Mouse (Mus musculus) gastrocnemius, postnatal 4 days (tissue): ENCODE measurements around the gene Pnma1. TPM values are rescaled to one million over a fixed set of nuclear protein-coding genes. Genes with fewer than 3 reads are reported as not detected.

Experiments used
- DNase-seq, 2 experiments: peaks; one replicate each; pipeline ENCODE4 v3.0.0; 2021 to 2022; ENCODE audit warnings: low spot score in 2 of 2, mixed read lengths in 2 of 2
- long read RNA-seq, 2 experiments: library from polyadenylated mRNA; stranded (forward); transcript quantifications; one replicate each; pipeline ENCODE4 v2.0.0; 2021
- total RNA-seq, 2 experiments: library from RNA; stranded (reverse); gene quantifications; 2 replicates each; pipeline ENCODE4 v1.2.3; 2021

Gene Pnma1
- total RNA-seq = under 1 TPM; 0.54 to 0.81 TPM
- long read RNA-seq, experiment 1, partial matches to known transcripts = 0 of 1 reads
- long read RNA-seq, experiment 1, other reads (novel, unspliced or antisense) = 0 of 1 reads
- long read RNA-seq, experiment 2 = 0 reads

DNA sequence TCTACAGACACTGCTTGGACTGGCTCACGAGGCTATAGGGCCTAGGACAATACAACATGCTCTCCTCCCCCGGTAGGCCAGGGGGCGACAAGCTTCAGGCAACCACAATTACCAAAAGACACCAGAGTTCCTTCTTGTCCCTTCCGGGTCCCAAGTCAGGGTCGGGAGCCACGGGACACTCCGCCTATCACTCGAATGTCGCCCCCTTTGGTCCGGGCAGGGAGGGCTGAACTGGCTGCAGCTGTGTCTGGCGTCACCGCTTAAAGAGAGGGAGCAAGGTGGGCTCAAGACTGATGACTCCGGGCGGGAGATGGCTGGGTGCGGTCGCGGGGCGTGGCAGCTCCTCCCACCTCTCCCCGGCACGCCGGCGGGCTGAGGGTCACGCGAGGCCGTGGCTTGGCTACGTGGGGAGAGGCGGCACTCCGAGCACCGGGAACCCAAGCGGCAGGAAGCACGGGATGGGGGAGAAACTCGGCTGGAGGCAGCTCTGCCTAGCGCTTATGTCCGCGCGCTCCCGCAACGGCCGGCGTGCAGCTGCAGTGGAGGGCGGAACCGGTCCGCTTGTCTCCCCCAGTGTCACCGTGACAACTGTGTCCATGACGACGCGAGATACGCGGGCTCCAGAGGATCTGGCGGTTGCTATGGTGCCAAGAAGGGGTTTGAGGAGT, at the start of gene Pnma1:
Gene Pnma1 (minus strand): TSS at position 536 of the 668 bp plus-strand sequence.
- DNase-seq = peak; percentile 50 to 73

DNA sequence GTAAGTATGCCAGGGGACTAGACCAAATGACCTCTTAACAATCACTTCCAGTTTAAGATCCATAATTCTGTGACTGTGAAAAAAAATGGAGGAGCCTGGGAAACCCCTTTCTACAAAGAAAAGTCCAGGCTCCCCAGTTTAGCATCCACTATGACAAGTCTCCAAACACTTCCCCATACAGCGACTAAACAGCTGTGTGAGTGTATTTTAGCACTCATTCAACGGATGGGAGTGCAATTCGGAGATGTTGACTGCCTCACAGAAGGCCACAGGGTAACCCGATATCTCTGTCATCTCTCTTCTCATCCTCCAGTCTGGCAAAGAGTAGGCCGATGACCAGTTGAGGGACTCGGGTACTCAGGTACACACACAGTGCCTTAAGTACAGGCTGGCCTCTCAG, 46.9 kb upstream of the Pnma1 start:
- no peak for DNase-seq

DNA sequence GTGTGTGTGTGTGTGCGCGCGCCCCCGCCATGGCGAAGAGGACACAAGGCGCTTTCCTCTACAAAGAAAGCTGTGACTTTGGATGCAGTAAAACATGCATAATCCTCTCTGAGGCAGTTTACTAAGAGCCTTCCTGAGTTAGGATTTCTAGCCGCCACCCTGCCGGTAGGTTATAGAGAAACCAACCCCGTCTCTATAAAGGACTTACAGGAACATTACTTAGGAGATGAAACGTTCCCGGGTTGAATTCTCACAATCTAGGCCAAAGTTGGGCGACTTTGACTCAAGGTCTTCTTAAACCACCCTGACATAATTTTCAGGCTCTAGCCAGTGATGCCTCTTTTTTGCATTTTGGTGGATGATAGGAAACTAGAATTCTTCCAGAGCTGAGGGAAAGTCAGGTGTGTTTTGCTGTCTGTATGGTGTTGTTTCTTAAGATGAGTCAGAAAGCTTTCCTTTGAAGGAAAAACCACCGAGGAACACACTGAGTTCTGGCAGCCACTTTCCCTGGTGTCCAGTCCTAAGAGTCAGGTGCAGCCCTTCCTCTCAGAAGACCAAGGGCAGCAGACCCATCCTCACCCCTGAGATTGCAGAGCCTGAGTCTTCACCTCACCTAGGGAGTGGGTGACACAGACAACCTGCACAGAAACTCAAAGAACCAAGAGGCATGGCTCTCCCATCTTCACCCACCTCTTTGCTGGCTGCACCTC, 46.3 kb upstream of the Pnma1 start:
- DNase-seq = no peak

DNA sequence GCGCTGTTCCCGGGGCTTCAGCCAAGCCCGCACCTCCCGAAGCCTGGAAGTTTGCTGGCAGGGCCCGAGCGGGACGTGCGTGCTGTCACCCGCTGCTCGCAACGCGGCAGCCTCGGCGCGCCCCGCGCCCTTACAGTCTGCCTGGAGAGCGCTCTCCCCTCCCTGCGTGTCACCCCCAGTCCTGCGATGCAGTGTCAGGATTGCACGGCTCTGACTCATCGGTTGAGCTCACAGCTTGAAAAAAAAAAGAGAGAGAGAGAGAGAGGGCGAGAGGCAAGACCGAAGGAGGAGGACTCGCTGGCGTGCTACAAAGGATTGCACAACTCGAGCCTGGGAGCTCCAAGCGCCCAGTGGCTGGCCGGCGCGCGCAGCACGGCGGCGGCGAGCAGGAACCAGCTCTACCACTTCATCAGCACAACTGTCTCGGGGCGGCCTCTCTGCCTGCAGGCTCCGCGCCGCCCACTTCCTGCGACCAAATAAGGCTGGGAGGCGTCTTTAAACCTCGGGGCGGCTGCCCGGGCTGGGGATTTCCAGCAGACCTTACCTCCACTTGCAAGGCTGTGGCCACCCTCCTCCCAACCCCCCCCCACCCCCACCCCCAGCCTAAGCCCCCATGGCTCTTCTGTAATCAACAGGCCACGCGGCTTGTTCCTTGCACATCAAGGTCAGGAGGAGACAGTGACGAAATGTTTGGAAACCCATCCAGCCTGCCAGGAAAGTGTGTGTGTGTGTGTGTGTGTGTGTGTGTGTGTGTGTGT, 45.5 kb upstream of the Pnma1 start:
- peak; percentile 87 to 92 for DNase-seq

- peak; percentile 72 to 79 for DNase-seq
Observed at GRCm38 (mm10) chr12:84192741-84193641, 44.7 kb upstream of the Pnma1 start.

GRCm38 (mm10) chr12:84192280-84192679, 44.0 kb upstream of the Pnma1 start:
- no peak for DNase-seq

GRCm38 (mm10) chr12:84191770-84192169, 43.5 kb upstream of the Pnma1 start:
- DNase-seq = no peak

DNA sequence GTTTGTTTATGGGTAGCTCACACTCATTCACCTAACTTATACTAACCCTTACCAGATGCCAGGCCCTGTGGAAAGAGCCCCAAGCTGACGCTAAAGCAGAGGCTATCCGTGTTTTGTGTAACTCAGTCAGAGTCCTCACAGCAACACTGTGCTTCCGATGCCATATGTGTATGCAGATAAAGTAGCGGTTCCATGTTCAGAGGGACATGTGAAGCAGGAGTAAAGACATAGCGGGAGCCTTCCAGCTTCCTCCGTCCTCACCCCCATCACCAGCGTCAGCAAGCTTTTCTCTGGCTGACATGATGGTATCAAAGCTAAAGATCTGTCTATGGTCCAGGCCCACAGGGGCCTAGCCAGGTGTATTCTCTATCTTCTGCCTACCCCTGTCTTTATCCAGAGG, 42.9 kb upstream of the Pnma1 start:
- DNase-seq = no peak

DNA sequence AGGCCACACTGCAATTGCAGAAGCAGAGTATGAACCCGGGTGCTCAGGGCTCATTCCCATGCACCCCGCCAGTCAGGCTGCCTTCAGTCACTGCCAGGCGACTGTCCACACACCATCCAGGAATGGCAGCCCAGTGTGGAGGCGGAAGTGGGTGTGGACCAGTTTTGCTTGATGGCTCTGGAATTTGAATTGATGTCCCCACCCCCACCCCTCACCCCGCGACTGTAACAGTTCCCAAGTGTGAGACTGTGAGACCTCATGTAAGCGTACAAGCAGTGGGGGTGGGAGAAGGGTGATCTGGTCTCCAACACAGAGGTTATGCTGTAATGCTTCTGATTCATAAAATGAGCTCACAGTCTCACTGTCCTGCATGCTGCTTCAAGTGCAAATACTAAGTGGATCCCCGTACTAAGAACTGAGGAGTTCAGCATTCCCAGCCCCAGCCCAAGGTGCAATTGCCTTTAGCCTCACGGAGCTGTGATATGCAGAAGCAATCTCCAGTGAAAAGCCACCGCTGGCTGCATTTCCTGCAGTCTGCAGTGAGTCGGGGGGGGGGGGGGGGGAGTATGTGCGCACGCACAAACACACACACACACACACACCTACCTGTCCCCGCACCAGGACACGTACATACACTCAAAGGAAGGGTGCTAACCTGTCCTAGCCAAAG, 42.0 kb upstream of the Pnma1 start:
- no peak for DNase-seq

- DNase-seq = no peak
Observed at GRCm38 (mm10) chr12:84188881-84189444, 40.7 kb upstream of the Pnma1 start.

- peak in 1 of 2 experiments; percentile 24 for DNase-seq
Observed at GRCm38 (mm10) chr12:84187752-84188601, 39.7 kb upstream of the Pnma1 start.

GRCm38 (mm10) chr12:84186950-84187349, 38.7 kb upstream of the Pnma1 start:
- no peak for DNase-seq

DNA sequence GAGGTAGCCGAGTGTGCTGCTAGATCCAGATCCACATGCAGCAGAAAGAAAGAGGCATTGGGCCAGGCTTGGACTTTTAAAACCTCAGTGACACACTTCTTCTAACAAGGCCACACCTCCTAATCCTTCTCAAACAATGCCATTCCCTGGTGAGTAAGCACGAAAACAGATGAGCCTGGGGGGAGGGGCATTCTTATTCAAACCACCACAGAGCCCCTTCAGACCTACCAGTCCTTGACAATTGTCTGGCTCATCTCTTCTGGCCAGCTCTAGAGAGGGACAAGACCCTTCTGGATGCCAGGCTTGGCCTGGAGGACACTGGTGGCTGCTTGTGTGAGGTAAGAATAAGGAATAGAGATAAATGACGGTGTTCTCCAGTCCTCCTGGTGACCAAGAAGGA, 38.2 kb upstream of the Pnma1 start:
- DNase-seq = no peak

DNA sequence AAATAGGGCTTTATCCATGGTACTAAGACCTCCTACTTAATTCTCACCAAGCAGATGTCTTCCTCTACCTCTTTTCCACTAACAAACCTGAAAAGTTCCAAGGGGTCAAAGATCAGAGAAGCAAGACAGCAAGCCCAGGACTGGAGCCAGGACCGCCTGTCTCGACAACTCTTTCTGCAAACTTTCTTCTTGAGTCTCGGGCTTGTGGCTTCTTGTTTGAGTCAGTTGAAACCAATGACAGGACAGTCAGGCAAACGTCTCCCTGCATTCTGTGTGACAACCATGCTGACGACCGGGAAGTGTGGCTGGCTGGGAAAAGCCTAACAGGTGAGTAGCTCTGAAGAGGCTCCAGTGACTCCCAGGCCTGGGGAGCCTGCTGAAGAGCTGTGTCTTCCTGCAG, 37.3 kb upstream of the Pnma1 start:
- no peak for DNase-seq

DNA sequence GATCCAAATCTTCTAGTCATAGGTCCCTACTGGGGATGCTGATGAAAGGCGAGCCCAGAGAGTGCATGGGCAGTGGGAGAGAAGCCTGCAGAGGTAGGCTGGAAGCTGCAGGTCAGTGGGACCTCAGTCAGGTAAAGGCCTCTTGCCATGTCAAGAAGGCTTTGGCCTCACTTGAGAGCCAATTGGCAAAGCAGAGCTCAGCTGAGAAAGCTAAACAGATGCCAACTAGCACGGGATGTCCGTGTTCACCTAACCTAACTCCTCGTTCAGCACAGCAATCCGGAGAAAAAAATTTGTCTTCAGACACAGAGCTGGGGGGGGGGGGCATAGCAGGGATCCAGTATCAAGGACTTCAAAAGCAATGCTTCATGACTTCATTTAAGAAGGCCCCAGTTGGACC, 36.7 kb upstream of the Pnma1 start:
- DNase-seq = no peak

- DNase-seq = no peak
Observed at GRCm38 (mm10) chr12:84181999-84182398, 33.7 kb upstream of the Pnma1 start.

GRCm38 (mm10) chr12:84180701-84181435, 32.6 kb upstream of the Pnma1 start:
- DNase-seq = peak in 1 of 2 experiments; percentile 66

DNA sequence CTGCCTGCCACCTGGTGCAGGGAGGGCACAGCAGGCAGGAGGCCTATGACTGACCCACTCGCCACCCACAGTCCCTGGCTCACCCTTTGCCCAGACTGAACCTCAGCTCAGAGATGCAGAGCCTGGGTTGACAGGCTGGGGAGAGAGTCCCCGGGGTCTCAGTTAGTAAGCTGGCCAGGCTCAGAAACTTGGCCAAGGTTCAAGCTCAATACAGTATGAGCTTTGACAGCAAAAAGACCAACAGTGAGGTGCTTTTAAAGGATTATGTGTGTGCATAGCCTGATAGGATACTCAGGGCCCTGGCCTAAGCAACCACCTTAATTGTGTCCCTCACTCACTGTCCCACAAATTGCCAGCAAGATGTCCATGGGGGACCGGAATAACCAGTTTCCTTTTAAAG, 31.8 kb upstream of the Pnma1 start:
- no peak for DNase-seq
